Mouse (Mus musculus) cerebellum, adult 18-20 months (tissue): Measurements from ENCODE around the gene Ccl9.
A peak's percentile ranks its signal among the peaks of the same experiment; 100 is the strongest.
"Not testable (repeated sequence)": the region's sequence is repeated elsewhere in the genome, so short reads cannot be mapped to it uniquely, and the experiment has no call there.

Experiments
- DNase-seq, 2 experiments: peaks; one replicate each; pipeline ENCODE4 v3.0.0; 2021

Ccl9 gene

GRCm38 (mm10) chr11:83578999-83579398, 563 bp upstream of the Ccl9 start:
- no peak for DNase-seq

GRCm38 (mm10) chr11:83576927-83577555, 1.4 kb downstream of the Ccl9 start:
- no peak for DNase-seq

- DNase-seq: no peak
These were observed 5.6 kb downstream of the Ccl9 start for GRCm38 (mm10) chr11:83572834-83573233.

- no peak for DNase-seq
These were observed 6.2 kb downstream of the Ccl9 start for GRCm38 (mm10) chr11:83572223-83572622.

- DNase-seq: no peak
These were observed 8.2 kb downstream of the Ccl9 start for GRCm38 (mm10) chr11:83570189-83570588.

- no peak for DNase-seq
These were observed 9.2 kb downstream of the Ccl9 start for GRCm38 (mm10) chr11:83569249-83569648.

- no peak for DNase-seq
These were observed 9.7 kb downstream of the Ccl9 start for GRCm38 (mm10) chr11:83568786-83569185.

GRCm38 (mm10) chr11:83568061-83568460, 10.4 kb downstream of the Ccl9 start:
- DNase-seq: no peak

- DNase-seq: no peak
These were observed 11.1 kb downstream of the Ccl9 start for GRCm38 (mm10) chr11:83567311-83567710.

GRCm38 (mm10) chr11:83566617-83567016, 11.8 kb downstream of the Ccl9 start:
- DNase-seq: no peak

GRCm38 (mm10) chr11:83563754-83564153, 14.7 kb downstream of the Ccl9 start:
- no peak for DNase-seq

GRCm38 (mm10) chr11:83562311-83562887, 16.0 kb downstream of the Ccl9 start:
- no peak for DNase-seq

GRCm38 (mm10) chr11:83560405-83560804, 18.0 kb downstream of the Ccl9 start:
- no peak for DNase-seq

- DNase-seq: no peak
These were observed 21.4 kb downstream of the Ccl9 start for GRCm38 (mm10) chr11:83557074-83557473.

GRCm38 (mm10) chr11:83556085-83556781, 22.2 kb downstream of the Ccl9 start:
- DNase-seq: peak; percentile 4 to 7

- DNase-seq: no peak
These were observed 26.8 kb downstream of the Ccl9 start for GRCm38 (mm10) chr11:83551668-83552067.

- not testable (repeated sequence) for DNase-seq
These were observed 27.4 kb downstream of the Ccl9 start for GRCm38 (mm10) chr11:83551037-83551436.

GRCm38 (mm10) chr11:83550186-83550632, 28.2 kb downstream of the Ccl9 start:
- no peak for DNase-seq

- DNase-seq: no peak
These were observed 34.2 kb downstream of the Ccl9 start for GRCm38 (mm10) chr11:83544214-83544613.

- no peak for DNase-seq
These were observed 37.0 kb downstream of the Ccl9 start for GRCm38 (mm10) chr11:83541415-83541814.

- DNase-seq: no peak
These were observed 37.5 kb downstream of the Ccl9 start for GRCm38 (mm10) chr11:83540931-83541330.

- no peak for DNase-seq
These were observed 39.6 kb downstream of the Ccl9 start for GRCm38 (mm10) chr11:83538705-83539314.

GRCm38 (mm10) chr11:83536831-83537230, 41.6 kb downstream of the Ccl9 start:
- no peak for DNase-seq
